Mouse (Mus musculus): ENCODE measurements at regions not wholly inside any gene's neighbourhood (a gene's known extent, or its start where the extent isn't known, plus 50 kb on each side); places are given as distances from the start of the nearest gene placed in this dataset.

GRCm38 (mm10) chr3:148220024-148220590, 770.2 kb downstream of the Adgrl2 start:
- TF ChIP-seq POLR2A (IDR thresholded peaks at IDR 0.05; ENCODE audit: borderline replicate concordance, extremely low read depth, insufficient read depth, insufficient read length, poor library complexity, severe bottlenecking) (no peak), CTCF (IDR thresholded peaks at IDR 0.05; ENCODE audit: borderline replicate concordance, extremely low read depth, insufficient read depth, insufficient read length) (no peak)
